Mouse (Mus musculus) spleen, adult 18-20 months (tissue): ENCODE results near the gene Spesp1.
A peak's percentile ranks its signal among the peaks of the same experiment; 100 is the strongest.

Source experiments
- DNase-seq, 2 experiments: peaks; one replicate each; pipeline ENCODE4 v3.0.0; 2022; ENCODE audit warnings: mixed read lengths in 2 of 2

Spesp1 gene

DNA sequence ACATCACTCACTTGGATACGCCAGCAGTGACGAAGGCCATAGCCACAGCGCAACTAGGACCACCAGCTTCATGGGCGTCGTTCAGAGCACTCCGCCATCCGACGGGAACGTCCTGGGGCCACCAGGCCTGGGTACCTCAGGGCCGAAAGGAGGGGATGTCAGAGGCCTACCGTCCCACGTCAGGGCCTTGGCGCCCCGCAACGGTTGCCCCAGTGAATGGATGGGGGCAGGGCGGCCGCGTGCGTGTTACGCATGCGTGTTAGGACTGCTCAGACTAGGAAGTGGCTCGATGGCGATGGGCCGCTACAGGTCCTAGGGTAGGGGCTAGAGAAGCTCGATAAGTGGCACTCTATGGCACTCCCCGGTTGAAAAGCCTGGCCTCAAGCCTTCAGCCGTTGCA lies at the start of gene Spesp1:
Gene Spesp1 (minus strand): TSS at position 218 of the 400 bp plus-strand sequence.
- no peak for DNase-seq

- DNase-seq, result no peak
These were observed 44.0 kb upstream of the Spesp1 start for GRCm38 (mm10) chr9:62325965-62326364.

GRCm38 (mm10) chr9:62323816-62324215 lies 41.8 kb upstream of the Spesp1 start:
- no peak for DNase-seq

DNA sequence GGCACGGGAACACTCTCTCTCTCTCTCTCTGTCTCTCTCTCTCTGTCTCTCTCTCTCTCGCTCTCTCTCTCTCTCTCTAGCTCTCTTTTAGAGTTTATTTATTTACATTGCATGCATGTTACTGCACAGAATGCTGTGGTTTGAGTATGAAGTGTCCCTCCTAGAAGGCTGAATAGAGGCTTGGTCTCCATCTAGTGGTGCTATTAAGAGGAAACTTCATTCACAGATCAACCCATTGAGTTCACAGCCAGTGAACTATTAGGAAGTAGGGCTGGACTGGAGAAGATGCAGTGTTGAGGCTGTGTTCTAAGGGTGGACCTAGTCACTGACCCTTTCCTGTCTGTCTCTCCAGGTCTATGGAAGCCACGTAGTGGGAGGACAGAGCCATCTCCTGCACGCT lies 36.7 kb upstream of the Spesp1 start:
- DNase-seq, result no peak

DNA sequence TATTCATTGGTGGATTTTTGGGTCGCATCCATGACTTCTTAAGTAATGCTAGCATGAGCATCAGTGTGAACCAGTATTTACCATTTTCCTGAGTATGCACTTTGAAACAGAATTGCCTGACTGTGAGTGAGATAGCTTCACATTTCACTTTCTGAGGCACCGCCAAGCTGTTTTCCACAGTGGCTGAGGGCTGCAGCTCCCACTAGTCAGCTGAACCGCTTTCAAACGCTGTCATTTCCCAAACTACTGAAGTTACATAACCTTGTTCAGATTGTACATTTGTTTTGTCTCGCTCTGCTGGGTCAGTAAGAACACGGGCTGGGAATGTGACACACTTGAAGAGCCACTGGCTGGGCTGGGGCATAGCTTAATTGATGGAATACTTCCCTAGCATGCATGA lies 33.5 kb upstream of the Spesp1 start:
- DNase-seq, result no peak

GRCm38 (mm10) chr9:62296891-62297290 lies 14.9 kb upstream of the Spesp1 start:
- no peak for DNase-seq

DNA sequence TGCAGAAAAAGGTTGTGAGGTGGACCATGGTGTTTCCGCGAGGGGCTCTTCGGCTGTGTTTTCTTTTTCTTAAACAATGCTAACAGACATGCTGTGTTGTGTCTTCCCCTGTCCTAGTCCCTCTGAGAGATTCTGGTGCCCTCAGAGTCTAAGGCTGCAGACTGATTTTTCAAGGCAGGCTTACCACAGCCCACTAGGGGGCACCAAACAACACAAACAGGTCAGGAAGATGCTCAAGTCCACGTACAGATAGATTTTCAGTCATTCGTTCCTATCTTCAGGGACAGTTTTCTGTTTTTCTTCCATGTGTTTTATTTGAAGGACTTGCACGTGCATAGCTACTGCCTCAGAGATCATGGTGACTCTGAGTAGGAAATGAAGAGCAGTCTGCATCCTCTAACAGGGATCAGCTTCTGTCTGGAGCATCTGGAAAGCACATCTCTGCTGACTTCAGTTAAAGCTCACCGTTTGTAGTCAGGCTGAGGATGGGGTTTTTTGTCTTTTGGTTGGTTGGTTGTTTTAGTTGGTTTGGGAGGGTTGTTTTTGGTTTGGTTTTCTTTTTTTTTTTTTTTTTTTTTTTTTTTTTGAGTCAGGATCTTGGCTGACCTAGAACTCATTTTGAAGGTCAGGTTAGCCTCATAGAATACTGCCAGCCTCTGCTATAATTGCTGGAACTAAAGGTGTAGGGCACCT lies 13.1 kb upstream of the Spesp1 start:
- DNase-seq, result peak; percentile 41 to 76

DNA sequence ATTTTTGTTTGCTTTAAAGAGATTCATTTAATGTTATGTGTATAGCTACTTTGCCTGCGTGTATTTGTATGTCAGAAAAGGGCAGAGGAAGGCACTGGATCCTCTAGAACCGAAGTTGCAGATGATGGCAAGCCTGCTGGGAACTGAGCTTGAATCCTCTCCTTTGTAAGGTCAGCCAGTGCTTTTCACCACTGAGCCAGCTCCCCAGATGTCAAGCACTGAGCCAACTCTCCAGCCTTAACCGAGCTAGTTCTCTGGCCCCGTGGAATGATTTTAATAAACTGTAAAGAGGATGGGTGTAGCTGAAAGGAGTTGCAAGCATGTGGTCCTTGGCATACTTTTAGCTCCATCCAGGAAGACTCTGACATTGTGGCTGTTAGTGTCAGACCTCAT lies 5.6 kb upstream of the Spesp1 start:
- DNase-seq, result no peak

DNA sequence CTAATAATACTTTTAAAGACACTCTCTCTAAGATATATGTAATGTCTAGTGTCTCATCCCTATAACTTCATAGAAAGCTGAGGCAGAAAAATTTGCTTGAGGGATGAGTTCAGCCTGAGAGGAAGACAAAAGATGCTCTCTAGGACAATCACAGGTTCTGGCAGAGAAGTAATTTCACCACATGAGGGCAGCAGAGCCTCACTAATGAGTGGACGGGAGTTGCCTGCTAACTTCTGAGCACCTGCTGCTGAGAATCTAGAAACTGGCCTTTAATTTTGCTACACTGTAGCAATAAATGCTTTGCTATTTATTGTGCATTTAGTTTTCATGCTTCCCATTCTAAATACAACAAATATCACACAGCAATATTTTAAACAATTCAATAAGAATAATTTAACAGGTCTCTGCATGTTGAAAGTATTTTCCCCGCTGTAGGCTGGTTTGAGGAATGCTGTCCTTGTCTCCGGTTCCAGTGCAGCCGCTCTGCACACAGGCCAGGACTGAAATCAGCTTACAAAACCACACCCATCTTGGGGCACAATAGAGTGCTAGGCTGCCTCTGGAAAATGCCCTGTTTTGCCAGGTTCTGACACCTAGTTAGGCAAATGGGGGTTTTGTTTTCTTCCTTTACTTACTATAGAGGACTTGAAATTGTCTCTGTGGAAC lies 5.1 kb upstream of the Spesp1 start:
- DNase-seq, result peak; percentile 23 to 66

- no peak for DNase-seq
These were observed 2.3 kb upstream of the Spesp1 start for GRCm38 (mm10) chr9:62284266-62284665.

- no peak for DNase-seq
These were observed 5.1 kb downstream of the Spesp1 start for GRCm38 (mm10) chr9:62276899-62277298.

GRCm38 (mm10) chr9:62270775-62271399 lies 11.1 kb downstream of the Spesp1 start:
- DNase-seq, result no peak

DNA sequence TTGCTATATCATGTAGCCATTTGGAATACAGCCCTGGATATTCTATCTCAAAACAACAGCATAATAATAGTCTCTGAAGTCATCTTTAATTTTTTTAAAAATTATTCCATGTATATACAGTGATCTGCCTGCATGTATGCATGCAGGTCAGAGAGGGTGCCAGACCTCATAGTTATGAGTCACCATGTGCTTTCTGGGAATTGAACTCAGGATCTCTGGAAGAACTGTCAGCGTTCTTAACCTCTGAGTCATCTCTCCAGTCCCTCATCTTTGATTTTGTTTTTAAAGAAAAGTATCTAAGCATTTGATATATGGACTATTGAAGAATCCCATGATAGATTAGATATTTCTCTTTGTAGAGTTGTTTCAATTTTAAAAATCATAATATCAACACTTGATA lies 12.8 kb downstream of the Spesp1 start:
- DNase-seq, result no peak

DNA sequence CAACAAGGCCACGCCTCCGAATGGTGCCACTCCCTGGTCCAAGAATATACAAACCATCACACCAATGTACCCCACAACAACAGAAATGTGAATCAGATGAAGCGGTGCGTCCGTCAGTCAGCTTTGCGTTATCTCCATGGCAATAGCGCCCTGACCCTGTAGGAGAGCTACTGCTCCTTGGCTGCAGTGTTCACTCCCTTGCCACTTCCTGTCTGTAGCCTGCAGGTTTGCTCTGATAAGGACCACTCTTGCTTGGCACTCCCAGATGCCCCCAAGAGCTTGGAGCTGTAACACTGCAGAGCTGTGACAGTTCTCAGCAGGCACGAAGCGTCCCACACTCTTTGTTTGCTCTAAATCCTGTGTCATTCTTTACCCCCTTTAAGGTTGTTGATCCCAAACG lies 16.7 kb downstream of the Spesp1 start:
- no peak for DNase-seq

DNA sequence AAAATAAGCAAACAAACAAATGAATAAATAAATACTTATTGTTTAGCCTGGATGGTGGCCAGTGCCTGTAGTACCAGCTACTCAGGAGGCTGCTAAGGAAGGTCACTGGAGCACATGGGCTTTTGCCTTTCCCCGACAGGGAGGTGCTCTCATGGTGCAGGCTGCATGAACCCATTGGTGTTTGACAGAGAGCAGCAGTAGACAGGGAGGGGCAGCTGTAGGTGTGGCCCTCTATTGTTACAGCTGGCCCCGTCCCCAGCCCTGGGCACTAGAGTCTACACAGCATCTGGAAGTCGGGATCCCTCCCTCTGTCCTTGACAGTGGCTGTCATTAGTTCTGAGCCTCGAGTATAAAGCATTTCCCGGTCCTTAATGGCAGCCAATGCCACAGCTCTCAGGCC lies 18.4 kb downstream of the Spesp1 start:
- DNase-seq, result no peak

- peak in 1 of 2 experiments; percentile 9 for DNase-seq
These were observed 20.6 kb downstream of the Spesp1 start for GRCm38 (mm10) chr9:62261406-62261805.

GRCm38 (mm10) chr9:62261006-62261405 lies 21.0 kb downstream of the Spesp1 start:
- no peak for DNase-seq

DNA sequence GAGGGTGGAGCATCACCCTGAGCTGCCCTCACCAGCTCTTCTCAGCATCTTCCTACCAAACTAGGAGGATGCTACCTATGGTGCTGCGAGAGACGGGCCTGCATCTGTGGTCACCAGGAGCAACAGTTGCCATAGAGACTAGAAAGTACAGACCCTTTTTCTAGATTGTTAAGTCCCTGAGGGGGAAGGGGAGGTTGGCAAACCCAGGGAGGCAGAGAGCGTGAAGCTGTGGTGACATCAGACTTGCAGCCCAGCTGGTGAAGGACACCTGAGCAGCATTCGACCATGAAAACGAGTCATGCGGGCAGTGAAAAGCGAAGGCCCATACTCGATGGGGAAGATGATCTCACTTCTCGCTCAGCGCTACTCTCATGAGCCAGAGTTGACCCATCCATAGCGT lies 24.0 kb downstream of the Spesp1 start:
- DNase-seq, result no peak

- no peak for DNase-seq
These were observed 26.0 kb downstream of the Spesp1 start for GRCm38 (mm10) chr9:62255896-62256576.

- DNase-seq, result no peak
These were observed 28.1 kb downstream of the Spesp1 start for GRCm38 (mm10) chr9:62253736-62254443.

DNA sequence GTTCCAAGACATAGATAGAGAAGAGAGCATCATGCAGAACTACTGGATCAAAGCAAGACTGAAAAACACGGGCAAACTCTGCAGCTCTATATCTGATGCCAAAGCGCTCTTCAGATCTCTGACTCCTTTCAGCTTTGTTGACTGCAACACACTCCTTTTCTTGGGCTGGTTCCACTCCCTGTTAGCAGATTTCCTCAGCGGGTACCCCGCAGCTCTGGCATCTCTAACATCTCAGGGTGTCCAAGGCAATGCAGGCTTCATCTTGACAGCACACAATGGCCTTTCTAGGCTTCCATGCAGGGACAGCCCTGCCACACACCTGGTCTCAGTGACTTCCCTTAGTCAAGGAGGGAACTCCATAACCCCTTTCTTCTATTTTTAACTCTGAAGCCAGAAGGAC lies 31.7 kb downstream of the Spesp1 start:
- no peak for DNase-seq

DNA sequence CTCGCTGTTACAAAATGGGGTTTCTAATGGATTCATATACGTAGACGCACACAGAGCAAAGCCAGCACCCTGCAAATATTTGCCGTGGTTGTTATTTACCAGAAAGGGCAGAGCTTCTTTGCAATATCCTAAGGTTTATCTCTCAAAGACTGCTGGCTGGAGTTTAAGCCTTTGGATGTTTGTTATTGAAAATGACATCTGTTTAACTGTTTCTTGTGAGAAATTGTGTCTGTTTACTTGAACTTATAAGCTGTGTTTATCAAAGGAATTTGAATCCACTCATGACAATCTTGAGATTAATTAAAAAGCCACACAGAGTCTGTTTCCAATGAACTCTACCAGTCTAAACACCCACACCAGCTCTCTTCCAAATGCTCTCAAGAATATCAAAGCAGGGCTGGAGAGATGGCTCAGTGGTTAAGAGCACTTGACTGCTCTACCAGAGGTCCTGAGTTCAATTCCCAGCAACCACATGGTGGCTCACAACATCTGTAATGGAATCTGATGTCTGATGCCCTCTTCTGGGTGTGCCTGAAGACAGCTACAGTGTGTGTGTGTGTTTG lies 35.5 kb downstream of the Spesp1 start:
- no peak for DNase-seq
